Mouse (Mus musculus) brain, embryonic 18.5 days (tissue): ENCODE measurements around the gene M6pr.
"Not testable (repeated sequence)": the region's sequence is repeated elsewhere in the genome, so short reads cannot be mapped to it uniquely, and the experiment has no call there.

ENCODE experiments used
- DNase-seq: peaks from one replicate; pipeline ENCODE4 v3.0.0-alpha.2; 2012; ENCODE audit warnings: low read depth, low spot score

M6pr gene

GRCm38 (mm10) chr6:122341038-122341810 lies 32.7 kb downstream of the M6pr start:
- DNase-seq, result no peak

GRCm38 (mm10) chr6:122342125-122342524 lies 33.6 kb downstream of the M6pr start:
- DNase-seq, result no peak

- DNase-seq, result no peak
Observed at GRCm38 (mm10) chr6:122343719-122344118, 35.2 kb downstream of the M6pr start.

GRCm38 (mm10) chr6:122344386-122345116 lies 36.0 kb downstream of the M6pr start:
- no peak for DNase-seq

- DNase-seq, result no peak
Observed at GRCm38 (mm10) chr6:122345731-122346130, 37.2 kb downstream of the M6pr start.

GRCm38 (mm10) chr6:122346399-122346798 lies 37.9 kb downstream of the M6pr start:
- no peak for DNase-seq

GRCm38 (mm10) chr6:122347326-122347725 lies 38.8 kb downstream of the M6pr start:
- not testable (repeated sequence) for DNase-seq

- no peak for DNase-seq
Observed at GRCm38 (mm10) chr6:122355909-122356308, 47.4 kb downstream of the M6pr start.

GRCm38 (mm10) chr6:122357089-122357488 lies 48.6 kb downstream of the M6pr start:
- DNase-seq, result no peak

- no peak for DNase-seq
Observed at GRCm38 (mm10) chr6:122365706-122366105, 57.2 kb downstream of the M6pr start.

GRCm38 (mm10) chr6:122366287-122366686 lies 57.8 kb downstream of the M6pr start:
- no peak for DNase-seq

GRCm38 (mm10) chr6:122366976-122367375 lies 58.5 kb downstream of the M6pr start:
- DNase-seq, result no peak
